Mouse (Mus musculus): Measurements from ENCODE around the gene Hepacam.

- TF ChIP-seq ZNF384 (IDR thresholded peaks at IDR 0.05; ENCODE audit: low read depth, low read length) (no peak), HCFC1 (IDR thresholded peaks at IDR 0.05; ENCODE audit: borderline replicate concordance, insufficient read depth, low read length) (no peak)
Measured at GRCm38 (mm10) chr9:37434932-37435331, 67.8 kb downstream of the Hepacam start.
